Mouse (Mus musculus) MEL (cell line): Measurements from ENCODE around the gene Tes. TPM values are rescaled to one million over a fixed set of nuclear protein-coding genes. Genes with fewer than 3 reads are reported as not detected.

Experiments
- DNase-seq: peaks from one replicate; pipeline ENCODE4 v3.0.0; 2011; ENCODE audit warnings: low read depth, low spot score
- H3K27ac ChIP-seq: 2 replicates; pipeline ENCODE4 v1.5.1; 2012; ENCODE audit warnings: low read depth, mild to moderate bottlenecking, control low read depth, low read length, moderate library complexity; ENCODE audit not compliant: control insufficient read depth
- H3K27me3 ChIP-seq, 2 experiments: fragments of 150-350 bp in 1 of 2; sonication (generic) in 1 of 2; 2 replicates each; pipeline ENCODE4 v1.6.1; 2012; ENCODE audit warnings: low read length in 2 of 2, mild to moderate bottlenecking in 2 of 2, improper control_type of control experiment in 1 of 2, moderate library complexity in 1 of 2; ENCODE audit not compliant: insufficient read depth in 2 of 2, control insufficient read depth in 1 of 2
- H3K36me3 ChIP-seq, 2 experiments: 2 replicates each; pipeline ENCODE4 v1.6.1; 2012 to 2014; ENCODE audit warnings: low read length in 2 of 2, improper control_type of control experiment in 1 of 2, inconsistent platforms in 1 of 2, mild to moderate bottlenecking in 1 of 2; ENCODE audit not compliant: insufficient read depth in 2 of 2, control insufficient read depth in 1 of 2
- H3K4me1 ChIP-seq, 2 experiments: fragments of 150-350 bp in 1 of 2; sonication (generic) in 1 of 2; 2 replicates each; pipeline ENCODE4 v1.6.1; 2012; ENCODE audit warnings: low read length in 2 of 2, improper control_type of control experiment in 1 of 2, mild to moderate bottlenecking in 1 of 2; ENCODE audit not compliant: insufficient read depth in 2 of 2, control insufficient read depth in 1 of 2
- H3K4me3 ChIP-seq, 2 experiments: fragments of 150-350 bp in 1 of 2; sonication (generic) in 1 of 2; 2 replicates each; pipeline ENCODE4 v1.5.1; 2012; ENCODE audit warnings: low read depth in 2 of 2, low read length in 2 of 2, mild to moderate bottlenecking in 2 of 2, moderate library complexity in 2 of 2, control low read depth in 1 of 2, improper control_type of control experiment in 1 of 2; ENCODE audit not compliant: control insufficient read depth in 1 of 2, insufficient read depth in 1 of 2
- H3K79me2 ChIP-seq: 2 replicates; pipeline ENCODE4 v1.6.1; 2012; ENCODE audit warnings: mild to moderate bottlenecking, low read length, moderate library complexity; ENCODE audit not compliant: control insufficient read depth, poor library complexity, insufficient read depth
- H3K9ac ChIP-seq: 2 replicates; pipeline ENCODE4 v1.6.1; 2012; ENCODE audit warnings: low read depth, mild to moderate bottlenecking, control low read depth, low read length, moderate library complexity; ENCODE audit not compliant: control insufficient read depth, poor library complexity, severe bottlenecking
- H3K9me3 ChIP-seq: fragments of 150-350 bp; sonication (generic); replicated peaks from 2 replicates; pipeline ENCODE4 v1.6.1; 2012; ENCODE audit warnings: mild to moderate bottlenecking, low read length, improper control_type of control experiment, moderate library complexity; ENCODE audit not compliant: insufficient read depth
- BHLHE40 ChIP-seq: IDR thresholded peaks from 2 replicates; pipeline ENCODE4 v1.6.1; 2012; ENCODE audit warnings: low read depth, mild to moderate bottlenecking, inconsistent platforms, low read length, improper control_type of control experiment, borderline replicate concordance
- CHD2 ChIP-seq: IDR thresholded peaks from 2 replicates; pipeline ENCODE4 v1.6.1; 2011; ENCODE audit warnings: low read length, improper control_type of control experiment
- CTCF ChIP-seq, 3 experiments: IDR thresholded peaks in 2 of 3; conservative IDR thresholded peaks in 1 of 3; 2 replicates each; pipeline ENCODE4 v1.5.1; 2011 to 2012; ENCODE audit warnings: low read length in 3 of 3, low read depth in 2 of 3, mild to moderate bottlenecking in 2 of 3, improper control_type of control experiment in 1 of 3, inconsistent platforms in 1 of 3, mixed read lengths in 1 of 3, moderate library complexity in 1 of 3; ENCODE audit not compliant: control insufficient read depth in 1 of 3, insufficient read depth in 1 of 3, poor library complexity in 1 of 3, severe bottlenecking in 1 of 3
- E2F4 ChIP-seq: IDR thresholded peaks from 2 replicates; pipeline ENCODE4 v1.6.1; 2011; ENCODE audit warnings: low read depth, low read length, improper control_type of control experiment, borderline replicate concordance
- ELF1 ChIP-seq: IDR thresholded peaks from 2 replicates; pipeline ENCODE4 v1.6.1; 2014; ENCODE audit warnings: low read depth, mild to moderate bottlenecking, inconsistent platforms, low read length, improper control_type of control experiment, moderate library complexity
- GABPA ChIP-seq: IDR thresholded peaks from 2 replicates; pipeline ENCODE4 v1.6.1; 2012; ENCODE audit warnings: low read depth, mild to moderate bottlenecking, inconsistent platforms, low read length, improper control_type of control experiment, moderate library complexity
- HCFC1 ChIP-seq: IDR thresholded peaks from 2 replicates; pipeline ENCODE4 v1.6.1; 2012; ENCODE audit warnings: low read depth, mild to moderate bottlenecking, inconsistent platforms, low read length, improper control_type of control experiment, moderate library complexity
- KAT2A ChIP-seq: conservative IDR thresholded peaks from 2 replicates; pipeline ENCODE4 v1.6.1; 2012; ENCODE audit warnings: low read depth, low read length, improper control_type of control experiment, inconsistent platforms
- MAX ChIP-seq: IDR thresholded peaks from 2 replicates; pipeline ENCODE4 v1.6.1; 2011; ENCODE audit warnings: low read length, improper control_type of control experiment
- MXI1 ChIP-seq: IDR thresholded peaks from 2 replicates; pipeline ENCODE4 v1.6.1; 2011; ENCODE audit warnings: mild to moderate bottlenecking, low read depth, low read length, improper control_type of control experiment
- NELFE ChIP-seq: IDR thresholded peaks from 2 replicates; pipeline ENCODE4 v1.6.1; 2011; ENCODE audit warnings: low read depth, low read length, improper control_type of control experiment
- POLR2A ChIP-seq, 2 experiments: IDR thresholded peaks; 2 replicates each; pipeline ENCODE4 v1.6.1; 2011 to 2012; ENCODE audit warnings: low read length in 2 of 2, mild to moderate bottlenecking in 2 of 2, control low read depth in 1 of 2, improper control_type of control experiment in 1 of 2, low read depth in 1 of 2, moderate library complexity in 1 of 2; ENCODE audit not compliant: control insufficient read depth in 1 of 2, insufficient read depth in 1 of 2, poor library complexity in 1 of 2
- POLR2AphosphoS2 ChIP-seq: IDR thresholded peaks from 2 replicates; pipeline ENCODE4 v1.6.1; 2011; ENCODE audit warnings: low read length, improper control_type of control experiment
- SIN3A ChIP-seq: IDR thresholded peaks from 2 replicates; pipeline ENCODE4 v1.6.1; 2012; ENCODE audit warnings: low read length, improper control_type of control experiment, inconsistent platforms
- SMC3 ChIP-seq: IDR thresholded peaks from 2 replicates; pipeline ENCODE4 v1.6.1; 2011; ENCODE audit warnings: low read depth, low read length, improper control_type of control experiment
- TBP ChIP-seq: IDR thresholded peaks from 2 replicates; pipeline ENCODE4 v1.8.0; 2011; ENCODE audit warnings: low read depth, low read length, improper control_type of control experiment
- ZKSCAN1 ChIP-seq: IDR thresholded peaks from 2 replicates; pipeline ENCODE4 v1.6.1; 2012; ENCODE audit warnings: low read depth, mild to moderate bottlenecking, inconsistent platforms, low read length, improper control_type of control experiment, moderate library complexity
- ZMIZ1 ChIP-seq: IDR thresholded peaks from 2 replicates; pipeline ENCODE4 v1.6.1; 2012; ENCODE audit warnings: low read depth, mild to moderate bottlenecking, inconsistent platforms, low read length, improper control_type of control experiment, moderate library complexity
- polyA plus RNA-seq, 2 experiments: library from polyadenylated mRNA; stranded (reverse) in 1 of 2; unstranded in 1 of 2; fragments of >175 nt in 1 of 2; fragments of >200 nt in 1 of 2; gene quantifications; 2 replicates each; pipeline versions ENCODE4 v1.2.1 to v1.2.4; 2012; ENCODE audit warnings: low replicate concordance in 2 of 2, low read depth in 1 of 2; ENCODE audit not compliant: insufficient read length in 2 of 2, insufficient read depth in 1 of 2, missing spikeins in 1 of 2
- total RNA-seq: library from RNA; depleted of rRNA; stranded (reverse); fragments of 300-350 nt; gene quantifications from 2 replicates; pipeline ENCODE4 v1.2.3, GENCODE M21; 2012

The Tes gene
- total and polyA plus RNA-seq, 3 experiments, result not detected

DNA sequence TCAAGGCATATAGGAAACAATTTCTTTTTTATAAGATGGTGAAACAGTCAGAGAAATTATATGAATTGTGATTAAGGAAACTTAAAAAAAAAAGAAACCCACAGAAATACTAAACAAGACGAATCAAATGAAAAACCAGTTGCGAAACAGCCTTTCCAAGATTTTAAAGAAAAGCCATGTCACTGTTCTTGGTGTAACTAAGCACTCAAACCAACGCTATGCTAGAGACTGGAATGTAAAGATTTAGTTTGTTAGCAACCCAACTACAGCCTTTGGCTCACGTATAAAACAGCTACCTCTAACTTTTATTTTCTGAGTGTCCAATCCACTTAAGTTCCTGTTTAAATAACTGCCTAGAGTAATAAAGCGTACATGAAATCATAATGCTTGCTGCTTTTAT, 7.4 kb downstream of the Tes start:
- TF ChIP-seq SMC3 (no peak), MXI1 (no peak), TBP (no peak), CTCF (IDR thresholded peaks at IDR 0.05 in 2 of 3, conservative IDR thresholded peaks at IDR 0.05 in 1 of 3; ENCODE audit: control insufficient read depth in 1 of 3, insufficient read depth in 1 of 3, low read depth in 2 of 3, low read length in 3 of 3, poor library complexity in 1 of 3, severe bottlenecking in 1 of 3) (no peak), GABPA (no peak), BHLHE40 (no peak), MAX (no peak), HCFC1 (no peak), ZKSCAN1 (no peak), ELF1 (no peak), SIN3A (no peak), POLR2AphosphoS2 (no peak), KAT2A (no peak), E2F4 (no peak), NELFE (no peak), ZMIZ1 (no peak), POLR2A (IDR thresholded peaks at IDR 0.05; ENCODE audit: control insufficient read depth in 1 of 2, insufficient read depth in 1 of 2, low read depth in 1 of 2, low read length in 2 of 2, poor library complexity in 1 of 2) (no peak)
- DNase-seq, result no peak
- H3K4me1 ChIP-seq, result no peaks in the 10 kb centered on the region

GRCm38 (mm10) chr6:17072763-17073484, 8.0 kb downstream of the Tes start:
- no peak for DNase-seq
- TF ChIP-seq TBP (no peak), HCFC1 (no peak), CHD2 (no peak)
- H3K9me3 ChIP-seq, result no peaks in the 10 kb centered on the region
- no peaks in the 10 kb centered on the region for H3K36me3 ChIP-seq
- no peak overlapping the region for H3K4me3 ChIP-seq
- no peaks in the 10 kb centered on the region for H3K79me2 ChIP-seq
- H3K9ac ChIP-seq, result no peak overlapping the region
- H3K27ac ChIP-seq, result no peak overlapping the region
- H3K27me3 ChIP-seq, result no peaks in the 10 kb centered on the region
- no peaks in the 10 kb centered on the region for H3K4me1 ChIP-seq

More for the DNA sequence above, 7.4 kb downstream of the Tes start:
- no peaks in the 10 kb centered on the region for H3K36me3 ChIP-seq
- no peaks in the 10 kb centered on the region for H3K9me3 ChIP-seq
- no peak overlapping the region for H3K4me3 ChIP-seq
- H3K79me2 ChIP-seq, result no peaks in the 10 kb centered on the region
- H3K9ac ChIP-seq, result no peak overlapping the region
- H3K27ac ChIP-seq, result no peak overlapping the region
- H3K27me3 ChIP-seq, result no peaks in the 10 kb centered on the region
